Mouse (Mus musculus) liver, postnatal 0 days (tissue): ENCODE measurements around the gene Prss16.

ENCODE experiments used
- CTCF ChIP-seq: sonication (generic); IDR thresholded peaks from 2 replicates; pipeline ENCODE4 v1.5.1; 2016; ENCODE audit warnings: antibody characterized with exemption, low read depth
- EP300 ChIP-seq: IDR thresholded peaks from 2 replicates; pipeline ENCODE4 v1.6.1; 2016; ENCODE audit warnings: antibody characterized with exemption, low read depth, mild to moderate bottlenecking

GRCm38 (mm10) chr13:22007872-22008271, 1.7 kb downstream of the Prss16 start:
- TF ChIP-seq CTCF, result no peak
- TF ChIP-seq EP300, result no peak
